Mouse (Mus musculus) urinary bladder, adult 2 months (tissue): ENCODE results near the gene Olfm4. TPM values are rescaled to one million over a fixed set of nuclear protein-coding genes. Genes with fewer than 3 reads are reported as not detected.

Experiments used
- DNase-seq: peaks from one replicate; pipeline ENCODE4 v3.0.0; 2022; ENCODE audit warnings: low spot score
- polyA plus RNA-seq: library from polyadenylated mRNA; depleted of rRNA; stranded (reverse); fragments of >200 nt; gene quantifications from 2 replicates; pipeline ENCODE4 v1.2.3, GENCODE M21; 2012; rRNA removed

Olfm4 gene
- polyA plus RNA-seq, result 0.03 TPM in 1 of 2 replicates, not detected in the other

DNA sequence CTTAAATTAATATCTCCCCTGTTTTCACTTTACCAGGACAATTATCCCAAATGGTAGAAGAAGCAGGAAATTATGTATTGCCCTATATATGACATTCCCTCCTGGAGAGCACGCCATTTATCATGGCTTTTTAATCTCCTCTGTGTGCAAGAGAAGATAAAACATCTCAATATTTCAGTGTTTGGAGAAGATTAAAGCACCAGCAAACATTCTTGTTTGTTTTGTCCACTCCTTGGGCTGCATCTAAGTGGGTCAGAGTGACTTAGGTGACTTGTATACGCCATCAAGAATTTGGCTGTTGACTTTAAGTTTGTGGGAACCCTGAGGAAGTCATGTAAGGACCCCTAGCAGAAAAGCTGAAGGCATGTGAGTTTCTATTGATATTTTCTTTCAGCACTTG, at the start of gene Olfm4:
Gene Olfm4 (plus strand): TSS at position 301 of the 400 bp plus-strand sequence.
- no peak for DNase-seq

DNA sequence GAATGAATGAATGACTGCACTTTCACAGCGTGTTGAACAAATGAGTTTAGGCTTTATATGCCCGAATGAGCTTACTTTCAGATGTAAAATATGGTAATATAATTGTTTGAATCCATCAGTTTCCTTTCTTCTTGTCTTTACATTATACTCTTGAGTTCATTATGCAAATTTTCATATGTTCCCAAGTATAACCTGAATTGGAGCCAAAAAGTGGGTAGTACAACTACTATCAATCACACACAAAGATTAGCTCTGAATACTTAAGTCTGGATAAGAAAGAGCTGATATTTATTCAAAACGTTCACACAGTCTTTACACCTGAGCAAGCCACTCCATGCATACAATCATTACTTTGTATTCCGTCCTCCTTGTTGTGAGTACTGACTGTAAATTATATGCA, 49.5 kb upstream of the Olfm4 start:
- no peak for DNase-seq

DNA sequence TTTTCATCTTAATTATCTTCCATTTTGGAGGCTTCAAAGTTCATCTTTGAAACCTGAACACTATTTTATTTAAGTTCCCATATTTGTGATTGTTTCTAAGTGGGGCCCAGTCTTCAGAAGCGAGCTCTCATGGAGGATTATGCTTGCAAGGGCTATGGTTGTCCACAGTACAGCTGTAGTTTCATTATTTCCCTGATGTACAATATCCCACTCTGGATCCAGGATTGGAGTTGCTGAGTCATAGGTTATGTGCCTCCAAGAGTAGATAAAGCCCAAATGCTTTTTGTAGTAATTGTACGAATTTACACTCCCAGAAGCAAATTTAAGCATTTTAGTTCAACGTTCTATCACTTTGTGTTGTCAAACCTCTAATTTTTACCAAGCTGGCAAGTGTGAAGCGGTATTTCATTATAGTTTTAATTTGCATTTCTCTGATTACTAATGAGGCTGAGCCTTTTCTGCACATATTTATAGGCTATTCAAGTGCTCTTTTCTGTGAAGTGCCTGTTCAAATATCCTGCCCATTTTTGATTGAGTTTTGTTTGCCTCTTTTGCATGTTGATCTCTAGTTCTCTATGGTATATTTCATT, 46.9 kb upstream of the Olfm4 start:
- no peak for DNase-seq

DNA sequence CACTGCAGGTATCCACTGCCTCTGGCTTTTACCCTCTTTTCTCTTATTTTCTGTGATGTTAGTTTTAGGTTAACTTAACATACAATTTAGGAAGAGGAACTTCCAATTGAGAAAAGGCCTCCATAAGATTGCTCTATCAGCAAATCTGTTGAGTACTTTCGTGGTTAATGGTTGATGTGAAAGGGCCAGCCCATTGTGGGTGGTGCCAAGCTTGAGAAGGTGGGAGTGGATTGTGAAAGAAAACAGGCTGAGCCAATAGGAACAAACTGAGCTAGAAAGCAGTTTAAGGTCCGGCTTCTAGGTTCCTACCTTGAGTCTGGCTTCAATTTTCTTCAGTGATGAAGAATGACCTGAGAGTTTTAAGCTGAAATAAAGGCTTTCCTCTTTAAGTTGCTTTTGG, 38.0 kb upstream of the Olfm4 start:
- DNase-seq, result no peak

DNA sequence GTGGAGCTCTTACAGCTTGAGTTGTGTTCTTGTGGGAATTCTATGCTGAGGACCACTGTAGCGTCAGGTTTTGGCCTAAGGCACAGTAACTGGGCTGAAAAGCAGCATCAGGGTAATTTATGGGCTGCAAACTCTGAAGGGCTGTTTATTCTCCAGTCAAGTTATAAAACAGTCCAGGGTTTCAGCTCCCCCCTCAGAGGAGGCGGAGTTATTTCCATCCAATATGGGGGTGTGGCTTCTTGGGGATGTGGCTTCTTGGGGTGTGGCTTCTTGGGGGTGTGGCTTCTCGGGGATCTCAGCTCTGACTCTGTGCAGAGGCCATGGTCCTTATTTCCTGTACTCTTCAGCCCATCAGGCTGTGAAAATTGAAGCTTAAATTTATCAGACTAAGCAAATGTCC, 28.2 kb upstream of the Olfm4 start:
- DNase-seq, result no peak

DNA sequence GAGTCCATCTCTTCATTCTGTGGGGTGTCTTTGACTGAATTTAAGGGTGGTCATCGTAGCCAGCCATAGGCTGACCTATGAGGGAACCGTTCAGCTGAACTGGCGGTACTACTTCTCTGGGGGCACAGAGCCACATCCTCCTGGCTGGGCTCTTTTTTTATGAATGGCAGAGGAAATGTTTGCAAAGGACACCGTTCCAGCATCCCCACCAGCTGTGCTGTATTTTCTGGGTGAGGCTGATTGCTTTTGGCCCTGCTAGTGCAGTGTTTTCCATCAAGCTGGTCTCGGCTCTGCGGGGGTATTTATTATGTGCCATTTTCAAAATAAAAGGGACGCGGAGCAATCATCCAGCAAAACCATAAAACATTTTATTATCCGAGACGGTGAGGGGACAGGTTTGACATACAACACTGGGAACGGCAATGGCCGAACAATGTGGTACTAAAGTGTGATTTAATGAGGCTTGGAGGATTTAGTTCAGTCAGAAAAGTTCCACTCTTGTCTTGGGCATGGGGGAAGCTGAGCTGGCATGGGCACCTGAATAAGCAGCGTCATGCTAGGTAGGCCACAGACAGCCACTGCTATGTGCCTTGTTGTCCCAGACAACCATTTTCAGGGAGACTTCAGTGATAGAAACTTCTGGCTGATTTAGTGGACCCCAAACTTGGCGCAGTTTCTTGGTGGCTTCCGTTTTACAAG, 25.9 kb upstream of the Olfm4 start:
- no peak for DNase-seq

DNA sequence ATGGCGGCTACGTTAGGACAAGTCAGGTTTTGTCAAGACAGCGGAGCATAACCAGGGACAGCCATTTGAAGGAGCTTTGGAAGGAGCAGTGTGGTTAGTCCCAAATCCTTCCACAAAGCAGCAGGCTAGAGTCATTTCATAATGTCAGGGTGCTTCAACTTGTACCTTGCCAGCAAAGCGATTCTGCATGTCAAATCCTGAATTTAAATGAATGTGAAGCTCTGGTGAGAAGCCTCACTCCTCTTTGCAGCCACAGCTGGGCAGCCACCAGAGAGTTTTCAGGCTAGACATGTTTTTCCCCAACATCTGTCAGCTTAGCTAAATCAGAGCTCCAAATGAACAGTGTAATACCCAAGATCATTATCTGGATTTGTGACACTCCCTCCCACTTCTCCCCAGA, 22.7 kb upstream of the Olfm4 start:
- no peak for DNase-seq

DNA sequence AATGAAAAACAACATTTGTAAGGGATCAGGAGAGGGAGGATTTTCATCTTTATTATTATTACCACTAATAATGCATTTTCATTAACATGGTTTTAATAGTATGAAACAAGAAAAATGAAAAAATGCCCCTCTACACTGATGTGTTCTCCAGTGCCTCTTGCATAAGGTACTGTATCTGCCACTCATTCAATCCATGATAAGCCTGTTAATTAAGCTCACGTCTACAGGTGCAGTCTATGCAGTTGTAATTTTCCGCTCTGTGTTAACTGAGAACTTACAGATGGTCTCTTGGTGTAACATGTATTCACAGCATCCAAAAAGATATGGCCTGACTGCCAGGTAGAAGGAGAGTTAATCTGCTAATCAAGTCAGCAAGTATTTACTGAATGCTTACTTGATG, 22.3 kb upstream of the Olfm4 start:
- no peak for DNase-seq

DNA sequence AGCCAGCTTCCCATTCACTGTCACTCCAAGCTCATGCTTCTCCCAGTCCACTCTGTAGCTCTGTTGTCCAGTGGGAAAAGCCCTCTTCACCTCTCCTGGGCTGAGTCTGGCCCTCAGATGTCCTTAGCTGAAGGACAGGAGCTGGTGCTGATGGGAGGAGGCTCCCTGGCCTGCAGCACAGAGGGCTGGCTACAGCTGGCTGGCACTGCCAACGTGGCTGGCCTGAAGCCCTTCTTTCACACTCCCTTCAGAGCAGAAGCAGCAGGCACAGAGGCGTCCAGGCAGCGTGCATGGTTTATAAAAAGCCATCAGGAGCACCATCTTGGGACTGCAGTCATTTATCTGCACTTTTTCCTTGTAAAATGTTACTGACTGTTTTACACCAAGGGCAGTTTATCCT, 13.7 kb upstream of the Olfm4 start:
- DNase-seq, result no peak

DNA sequence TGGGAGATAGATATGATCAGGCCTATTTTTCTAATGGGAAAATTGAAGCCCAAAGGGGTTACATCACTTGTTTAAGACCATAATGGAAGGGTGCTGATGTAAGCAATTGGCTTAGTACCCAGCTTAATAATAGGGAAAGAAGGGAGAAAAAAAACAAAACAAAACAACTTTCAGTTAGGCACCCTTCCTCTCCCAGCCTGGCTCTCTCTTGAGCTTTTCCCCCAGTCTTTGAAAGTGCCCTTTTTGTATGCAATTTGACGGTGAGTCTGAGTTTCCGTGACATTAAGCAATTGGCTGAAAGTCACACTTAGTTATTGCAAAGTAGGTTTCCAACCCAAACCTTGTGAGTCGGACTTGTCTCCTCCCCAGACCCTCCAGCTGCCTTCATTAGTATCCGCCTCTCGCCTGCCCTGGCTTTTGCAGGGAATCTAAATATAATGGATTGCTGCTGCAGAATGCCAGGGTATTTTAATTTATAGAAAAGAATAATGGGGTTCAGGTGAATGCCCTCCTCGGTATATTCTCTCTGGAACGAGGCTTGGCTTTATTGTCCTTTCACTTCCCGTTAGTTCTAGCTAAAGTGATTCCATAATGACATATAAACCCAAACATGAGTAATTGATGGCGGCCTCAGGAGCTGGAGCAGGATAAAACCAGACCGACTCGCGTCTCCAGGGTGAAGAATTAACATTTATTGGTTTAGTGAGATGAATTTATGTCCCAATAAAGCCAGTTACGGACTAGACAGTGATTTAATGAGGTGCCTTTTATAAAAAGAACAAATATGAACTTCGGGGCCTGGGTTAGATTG, 12.7 kb upstream of the Olfm4 start:
- DNase-seq, result no peak

DNA sequence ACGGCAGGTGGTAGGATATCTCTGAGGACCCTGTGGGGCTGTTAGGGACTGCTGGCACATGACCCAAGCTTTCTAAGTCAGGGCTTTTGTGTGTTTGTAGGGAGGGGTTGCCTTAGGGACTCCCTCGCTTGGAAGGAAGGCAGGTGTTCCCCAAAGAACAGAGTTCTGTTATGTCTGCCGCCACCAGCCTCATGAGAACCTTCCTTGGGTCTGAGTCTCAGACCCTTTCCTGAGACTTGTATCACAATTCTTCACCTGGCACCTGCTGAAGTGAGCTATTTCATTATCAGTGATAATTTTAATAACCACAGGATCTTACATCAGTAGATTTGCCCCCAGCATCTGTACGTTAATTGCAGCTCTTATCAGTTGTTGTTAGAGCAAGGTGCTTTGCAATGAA, 2.4 kb upstream of the Olfm4 start:
- no peak for DNase-seq

DNA sequence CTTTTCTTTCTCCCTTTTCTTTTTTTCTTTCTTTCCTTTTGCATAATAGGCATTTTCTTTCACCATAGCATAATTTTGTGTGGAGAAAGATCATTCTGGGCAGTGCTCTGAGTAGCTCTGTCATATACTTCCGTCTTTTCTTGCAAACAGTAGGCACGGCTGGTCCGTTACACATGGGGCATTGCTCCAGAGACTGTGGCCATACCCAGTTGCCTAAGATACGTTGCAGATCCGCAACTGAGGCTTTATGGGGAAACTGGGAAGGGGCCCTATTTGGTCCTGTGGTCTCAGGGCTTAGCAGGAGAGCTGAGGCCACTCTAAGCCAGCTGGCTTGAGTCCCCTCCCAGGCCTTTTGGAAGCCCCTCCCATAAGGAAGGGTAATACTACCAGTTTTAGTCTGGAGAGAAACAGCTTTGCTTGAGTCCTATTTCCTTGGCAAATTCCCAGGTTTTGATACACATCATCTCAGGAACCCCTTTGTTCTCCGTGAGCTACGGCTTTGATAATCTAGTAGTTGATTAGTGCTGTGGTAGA, 1.3 kb downstream of the Olfm4 start:
- no peak for DNase-seq

DNA sequence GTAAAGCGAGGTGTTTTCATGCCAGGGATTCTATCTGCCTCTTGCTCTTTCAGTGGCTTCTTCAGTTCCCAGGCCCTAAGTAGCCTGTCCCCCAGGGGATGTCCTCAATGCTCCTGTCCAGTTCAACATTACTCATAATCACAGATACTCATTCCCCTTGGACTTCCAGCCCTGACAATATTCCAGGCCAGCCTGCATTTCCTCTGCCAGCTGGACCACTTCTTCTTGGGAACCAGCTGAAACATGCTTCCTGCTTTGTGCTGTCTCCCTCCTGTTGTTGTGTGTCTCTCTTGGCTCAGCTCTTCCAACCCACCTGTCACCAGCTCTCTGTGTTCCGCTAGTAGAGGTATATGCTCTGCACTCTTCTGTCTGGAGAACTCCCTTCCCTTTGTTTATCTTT, 1.8 kb downstream of the Olfm4 start:
- no peak for DNase-seq

DNA sequence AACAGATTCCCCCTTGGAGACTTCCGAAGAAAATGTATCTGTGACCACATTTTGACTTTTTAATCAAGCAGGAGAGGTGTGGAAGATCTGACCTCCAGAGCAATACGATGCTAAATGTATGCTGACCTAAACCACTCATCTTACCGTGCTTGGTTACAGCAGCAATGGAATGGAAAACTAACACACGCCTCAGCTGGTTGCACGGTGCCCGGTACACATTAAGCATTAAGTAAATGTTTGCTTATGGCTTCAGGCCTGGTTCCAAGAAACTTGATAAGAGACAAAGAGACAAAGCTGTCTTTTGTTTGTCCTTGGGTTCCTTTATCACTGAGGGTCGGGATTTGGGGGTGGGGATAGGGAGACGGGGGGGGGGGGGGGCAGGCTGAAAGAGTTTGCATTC, 3.0 kb downstream of the Olfm4 start:
- DNase-seq, result no peak

DNA sequence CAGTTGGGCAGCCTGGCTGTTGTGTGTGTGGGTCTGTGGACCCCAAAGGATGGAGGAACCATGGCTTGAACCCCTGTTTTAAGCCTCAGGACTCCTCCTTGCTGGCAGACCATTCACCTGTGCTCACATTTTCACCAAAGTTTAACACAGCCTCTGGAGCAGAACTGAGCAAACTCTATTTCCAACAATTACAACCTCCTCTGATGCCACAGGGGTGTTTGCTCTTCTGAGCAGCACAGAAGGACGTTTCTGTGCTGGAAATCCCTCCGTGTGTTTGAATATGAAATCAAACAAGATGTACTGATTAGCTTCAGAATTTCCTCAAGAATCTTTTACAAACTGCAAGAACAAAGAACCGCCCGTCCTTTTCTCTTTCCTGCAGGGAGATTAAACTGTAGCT, 5.9 kb downstream of the Olfm4 start:
- DNase-seq, result no peak

DNA sequence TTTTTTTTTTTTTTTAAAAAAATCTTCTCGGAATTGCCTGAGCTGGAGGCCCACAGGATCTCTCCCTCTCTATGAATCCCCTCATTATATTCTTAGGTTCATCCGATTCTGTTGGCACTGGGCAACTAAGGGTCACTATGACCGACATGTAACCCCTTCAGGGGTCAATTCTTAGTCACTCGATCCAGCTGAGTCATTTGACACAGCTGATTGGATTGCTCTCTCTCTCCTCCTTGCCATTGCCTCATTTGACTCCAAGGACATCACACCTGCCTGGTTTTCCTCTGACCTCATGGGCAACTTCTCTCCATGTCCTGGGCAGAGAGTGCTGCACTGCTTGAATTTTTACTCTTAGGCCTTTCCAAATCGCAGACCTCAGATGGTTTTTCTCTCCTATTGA, 6.7 kb downstream of the Olfm4 start:
- DNase-seq, result no peak

DNA sequence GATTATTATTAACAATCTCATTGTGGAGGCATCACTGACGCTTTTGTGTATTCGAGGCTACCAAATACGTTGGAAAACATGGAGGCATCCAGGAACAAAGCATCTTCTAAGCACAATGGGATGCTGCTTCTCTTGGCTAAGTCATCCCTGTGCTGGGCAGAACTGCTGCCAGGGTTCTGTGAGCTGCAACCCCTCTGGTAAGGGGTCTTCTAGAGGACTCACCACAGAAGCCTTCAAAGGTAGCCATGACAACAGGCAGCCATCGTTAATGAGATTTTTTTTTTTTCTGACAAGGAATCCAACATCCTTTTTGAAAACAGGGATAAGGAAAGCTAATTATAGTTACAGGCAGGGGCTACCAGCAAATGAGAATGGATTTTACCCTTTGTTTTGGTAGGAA, 13.7 kb downstream of the Olfm4 start:
- no peak for DNase-seq

DNA sequence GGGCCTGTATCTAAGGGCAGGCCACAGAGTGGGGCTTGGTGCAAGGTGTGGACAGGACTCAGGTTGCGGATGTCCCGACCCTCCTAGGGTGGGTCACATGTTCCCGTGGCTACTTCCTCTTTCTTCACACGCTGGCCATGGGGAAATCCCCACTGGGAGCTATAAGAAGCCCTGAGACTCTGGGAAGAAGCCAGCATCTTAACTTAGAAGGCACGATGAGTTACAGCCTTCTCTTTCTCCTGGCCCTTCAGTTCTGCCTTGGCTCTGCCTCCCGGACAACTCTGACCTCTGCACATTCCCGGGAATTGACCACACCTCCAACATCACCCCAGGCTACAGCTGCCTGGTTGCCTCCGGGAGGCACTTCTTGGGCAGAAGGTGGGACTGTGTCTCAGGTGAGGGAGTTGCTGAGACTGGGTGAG, 16.2 kb downstream of the Olfm4 start:
- no peak for DNase-seq

DNA sequence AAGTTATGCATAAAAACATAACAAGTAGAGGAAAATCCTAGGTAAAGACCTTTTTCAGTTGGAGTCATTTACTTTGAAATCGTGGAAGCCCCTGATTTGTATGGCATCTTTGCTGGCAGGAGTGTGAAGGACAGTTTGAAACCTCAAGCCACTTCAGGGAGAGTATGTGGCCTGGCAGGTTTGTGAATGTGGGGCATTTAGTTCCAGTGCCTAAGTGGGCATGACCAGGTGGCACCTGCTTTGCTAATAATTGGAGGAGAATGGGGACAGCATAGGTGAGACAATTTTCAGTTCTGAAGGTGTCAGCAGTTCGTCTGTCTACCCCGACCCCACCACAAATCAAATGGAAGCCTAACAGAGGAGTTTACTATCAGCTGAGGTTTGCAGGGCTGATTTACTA, 23.8 kb downstream of the Olfm4 start:
- DNase-seq, result no peak

DNA sequence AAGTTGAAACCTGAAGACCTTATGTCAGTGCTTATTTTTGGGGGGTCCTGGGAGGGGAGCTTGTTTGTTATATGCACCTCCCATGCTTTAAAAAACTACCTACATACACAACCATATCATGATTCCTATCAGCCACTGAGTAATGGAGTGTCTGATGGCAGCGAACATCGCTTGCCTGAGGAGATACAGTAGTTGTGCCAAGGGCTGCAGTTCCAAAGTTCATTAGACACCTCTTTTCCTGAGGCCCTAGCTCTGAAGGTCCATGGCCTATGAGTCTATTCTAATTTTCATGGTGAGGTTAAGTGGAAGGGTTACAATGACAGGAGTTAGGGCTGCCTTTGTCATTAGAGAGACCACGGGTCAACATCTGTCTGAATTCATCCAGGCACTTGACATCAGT, 26.5 kb downstream of the Olfm4 start:
- no peak for DNase-seq

DNA sequence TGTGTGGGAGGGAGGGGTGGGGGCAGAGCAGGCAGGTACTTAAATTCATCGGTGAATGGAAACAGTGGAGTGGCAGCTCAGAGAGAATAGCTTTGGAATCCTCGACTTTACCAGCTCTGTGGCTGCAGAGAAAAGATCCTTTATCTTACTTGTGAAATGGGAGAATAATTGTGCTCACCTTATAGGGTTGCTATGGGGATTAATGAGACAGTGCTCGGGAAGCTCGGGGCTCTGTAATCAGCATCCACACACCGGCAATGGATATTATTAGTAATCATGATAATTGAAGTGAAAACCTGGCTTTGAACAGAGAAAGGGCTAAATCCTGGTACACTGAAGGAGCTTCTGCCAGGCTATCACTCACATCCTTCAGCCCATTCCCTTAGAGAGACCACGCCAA, 31.1 kb downstream of the Olfm4 start:
- DNase-seq, result no peak

DNA sequence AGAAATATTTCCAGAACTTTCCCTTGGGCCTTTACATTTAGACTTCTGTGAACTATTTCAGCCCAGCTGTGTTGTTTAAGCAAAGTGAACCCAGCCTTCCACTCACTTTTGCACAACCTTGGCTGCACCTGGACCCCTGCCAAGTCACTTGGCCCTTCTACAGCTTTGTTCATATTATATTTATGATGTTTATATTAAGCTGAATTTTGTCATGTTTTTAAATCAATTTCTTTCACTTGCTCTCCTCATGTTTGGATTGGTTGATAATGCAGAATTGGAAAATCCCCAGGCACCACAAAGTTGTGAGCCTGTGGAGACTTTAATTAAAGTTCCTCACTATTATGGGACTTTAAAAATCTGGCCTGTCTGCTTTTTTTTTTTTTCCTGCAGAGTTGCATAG, 32.2 kb downstream of the Olfm4 start:
- no peak for DNase-seq

DNA sequence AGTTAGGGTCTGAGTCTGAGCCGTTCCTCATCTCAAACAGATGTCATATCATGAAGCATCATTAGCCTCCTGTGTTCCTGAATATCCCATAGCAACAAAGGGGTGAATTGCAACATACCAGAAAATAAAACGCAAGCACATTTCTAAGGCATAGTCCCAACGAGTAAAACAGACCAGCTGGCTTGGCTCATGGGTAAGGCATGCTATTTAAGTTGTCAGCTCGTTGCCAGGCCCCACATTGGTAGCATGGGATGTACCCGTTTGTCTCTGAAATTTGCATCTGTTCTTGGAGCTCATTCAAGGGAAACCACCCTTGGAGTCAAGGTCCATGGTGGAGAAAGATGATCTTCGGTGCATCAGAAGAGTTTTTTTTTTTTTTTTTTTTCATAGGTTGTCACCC, 42.2 kb downstream of the Olfm4 start:
- no peak for DNase-seq
